Mouse (Mus musculus) forelimb bud, embryonic 11.5 days (tissue): ENCODE results near the gene Them4.
"Not testable (repeated sequence)": the region's sequence is repeated elsewhere in the genome, so short reads cannot be mapped to it uniquely, and the experiment has no call there.

Experiments used
- DNase-seq: peaks from one replicate; pipeline ENCODE4 v3.0.0-alpha.2; 2012; ENCODE audit warnings: low read depth, low spot score

Them4 gene

DNA sequence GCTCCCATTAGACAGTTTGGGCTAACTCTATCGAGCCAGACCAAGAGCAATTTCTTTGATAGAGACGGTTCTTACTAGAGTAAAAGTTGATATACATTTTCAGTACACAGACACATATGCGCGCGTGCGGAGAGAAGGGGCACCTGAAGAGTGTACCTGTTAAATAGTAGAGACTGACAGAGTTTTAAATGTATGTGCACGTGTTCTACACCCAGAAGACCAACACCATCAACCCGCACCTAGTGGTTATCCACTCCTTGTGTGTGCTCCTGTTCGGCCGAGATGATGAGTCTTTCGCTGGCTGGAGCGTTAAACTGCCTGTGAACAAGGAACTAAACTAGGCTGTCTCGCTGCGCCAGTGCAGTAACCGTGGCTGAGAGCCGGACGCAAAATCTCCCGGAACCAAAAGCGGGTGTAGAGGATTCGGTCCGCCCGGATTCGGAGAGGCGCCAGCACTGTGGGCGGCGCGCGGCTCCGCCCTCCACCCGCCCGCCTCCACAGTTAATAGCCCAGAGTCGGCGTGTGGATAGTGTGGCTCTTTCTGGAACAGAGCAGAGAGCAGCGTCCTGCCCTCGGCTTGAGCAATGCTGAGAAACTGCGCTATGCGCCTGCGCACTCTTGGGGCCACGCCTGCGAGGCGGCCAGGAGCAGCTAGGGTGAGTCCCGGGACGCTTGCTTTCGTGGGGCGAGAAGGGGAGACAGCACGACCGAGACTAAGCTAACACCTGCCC is at the start of gene Them4:
Gene Them4, plus strand, starts transcription at position 457 of the 731 bp plus-strand sequence.
- DNase-seq: peak; percentile 94

- peak; percentile 1 for DNase-seq
Observed at GRCm38 (mm10) chr3:94260598-94260997, 49.3 kb upstream of the Them4 start.

DNA sequence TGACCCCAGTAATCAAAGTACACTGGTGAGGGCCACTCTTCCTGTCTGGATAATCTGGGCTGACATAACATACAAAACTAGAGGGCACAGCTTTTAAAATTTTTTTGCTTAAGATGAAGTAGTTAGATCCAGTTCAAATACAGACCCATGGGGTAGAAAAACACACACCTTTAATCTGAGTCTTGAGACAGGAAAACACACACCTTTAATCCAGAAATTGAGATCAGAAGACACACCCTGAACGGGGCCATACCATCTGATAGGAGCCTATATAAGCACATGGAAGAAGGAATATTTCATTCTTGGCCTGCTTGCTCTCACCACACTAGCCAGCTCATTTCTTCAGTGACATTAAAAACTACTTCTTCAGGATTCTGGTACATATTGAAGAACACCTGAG is 46.2 kb upstream of the Them4 start, which contains the start of gene Gm4778:
Gene Gm4778, plus strand, starts transcription at position 301 of the 400 bp plus-strand sequence.
- not testable (repeated sequence) for DNase-seq

GRCm38 (mm10) chr3:94275991-94276390 is 33.9 kb upstream of the Them4 start:
- no peak for DNase-seq

DNA sequence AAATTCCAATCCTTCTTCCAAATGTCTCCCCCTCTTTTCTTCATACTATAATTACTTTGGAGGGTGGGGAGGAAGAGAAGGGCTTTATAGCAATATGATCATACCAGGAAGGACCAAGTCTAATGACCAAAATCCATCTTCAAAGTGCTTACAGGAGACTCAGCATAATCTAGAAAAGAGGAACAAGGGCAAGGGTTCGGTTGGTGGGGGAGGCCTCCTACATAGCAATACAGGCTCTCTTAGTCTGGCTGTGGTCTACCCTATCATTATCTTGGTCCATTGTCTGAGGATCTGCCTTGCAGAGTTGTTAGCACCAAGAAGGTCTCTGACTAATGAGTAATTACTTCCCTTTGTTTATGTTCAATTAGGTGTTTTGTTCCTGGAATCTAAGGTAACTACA is 4.4 kb upstream of the Them4 start:
- no peak for DNase-seq

DNA sequence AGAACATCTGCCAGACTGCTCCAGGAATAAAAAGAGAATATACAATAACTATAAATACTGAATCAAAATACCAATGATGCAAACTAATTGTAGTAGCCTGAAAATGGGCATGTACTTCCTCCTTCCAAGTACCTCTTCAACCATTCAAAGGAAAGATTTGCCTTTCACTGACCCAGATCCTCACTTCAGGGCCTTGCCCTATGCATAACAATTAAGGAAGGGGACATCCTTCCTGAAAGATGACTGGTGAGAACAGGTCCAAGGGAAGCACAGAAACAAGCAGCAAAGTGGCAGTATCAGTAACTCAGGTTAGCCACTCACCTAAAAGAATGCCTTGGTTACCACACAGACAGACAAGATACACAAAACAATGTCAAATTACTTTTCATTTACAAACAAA is 2.9 kb upstream of the Them4 start:
- DNase-seq: no peak

- no peak for DNase-seq
Observed at GRCm38 (mm10) chr3:94310491-94310890, 602 bp downstream of the Them4 start.

DNA sequence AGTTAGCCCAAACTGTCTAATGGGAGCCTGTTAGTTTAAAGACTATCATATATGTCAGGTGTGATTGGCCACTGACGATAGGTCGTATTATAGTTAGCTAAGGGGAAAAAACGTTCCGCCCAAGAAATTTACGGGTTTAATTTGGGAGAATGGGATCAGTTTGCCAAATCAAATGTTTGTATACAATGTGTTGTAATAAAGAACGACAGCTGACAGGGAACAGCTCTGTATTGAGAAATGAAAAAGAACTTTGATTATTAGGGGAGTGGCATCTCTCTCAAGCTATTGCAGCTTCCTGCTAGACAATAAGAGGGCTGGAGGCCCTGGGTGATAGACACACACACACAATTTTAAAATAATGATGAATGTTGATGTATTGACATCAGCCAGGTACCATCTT is 1.0 kb downstream of the Them4 start:
- DNase-seq: no peak

DNA sequence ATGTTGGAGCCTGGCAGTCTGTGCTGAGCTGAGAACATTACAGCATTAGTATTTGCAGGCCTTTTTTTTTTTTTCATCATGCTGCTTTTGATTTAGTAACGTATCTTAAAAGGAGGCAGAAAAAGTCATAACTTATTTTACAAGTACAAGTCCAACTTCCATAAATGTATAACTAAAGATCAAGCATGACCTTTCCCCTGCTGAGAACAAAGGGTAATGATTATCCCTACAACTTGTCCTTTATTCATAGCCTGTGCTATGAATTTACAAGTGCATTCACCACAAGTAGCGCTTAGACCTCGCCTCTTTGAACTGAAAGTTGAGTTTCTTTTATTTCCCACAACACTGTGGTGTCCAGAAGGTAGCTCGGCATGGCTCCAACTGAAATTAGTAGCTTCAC is 1.5 kb downstream of the Them4 start:
- DNase-seq: no peak

DNA sequence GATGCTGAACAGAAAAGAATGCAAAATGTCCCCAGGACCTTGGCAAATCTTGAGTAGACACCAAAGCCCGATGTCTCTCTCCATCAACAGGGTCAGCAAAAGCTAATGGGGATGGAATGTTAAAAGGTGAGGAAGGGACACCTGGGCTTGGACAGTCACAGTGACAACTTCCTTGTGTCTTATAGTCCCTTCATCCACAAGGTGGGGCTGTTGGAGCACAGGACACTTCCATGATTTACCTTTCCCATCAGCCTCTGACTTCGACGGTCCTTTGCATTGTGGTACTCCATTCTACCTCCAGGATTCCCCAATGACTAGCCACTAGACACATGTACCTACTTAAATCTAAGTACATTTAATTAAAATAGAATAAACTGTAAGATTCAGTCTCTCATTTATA is 18.8 kb downstream of the Them4 start:
- no peak for DNase-seq

GRCm38 (mm10) chr3:94334442-94334841 is 24.6 kb downstream of the Them4 start:
- DNase-seq: no peak

DNA sequence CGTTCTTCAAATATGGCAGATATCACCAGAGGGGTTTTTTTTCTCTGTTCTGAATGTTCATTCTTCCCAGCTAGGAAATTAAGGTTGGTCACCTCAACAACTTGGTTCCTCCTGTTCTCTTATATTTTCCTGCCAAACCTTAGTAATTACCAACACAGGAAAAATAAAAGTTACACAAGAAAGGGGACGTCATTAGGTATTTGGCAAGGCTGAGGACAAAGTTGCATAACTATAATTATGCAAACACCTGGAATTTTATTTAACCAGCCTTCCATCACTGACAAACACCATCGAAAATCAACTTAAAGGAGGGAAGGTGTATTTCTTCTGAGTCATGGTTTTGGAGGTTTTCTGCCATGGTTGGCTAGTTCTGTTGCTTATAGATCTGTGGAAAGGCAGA is 28.6 kb downstream of the Them4 start:
- no peak for DNase-seq

DNA sequence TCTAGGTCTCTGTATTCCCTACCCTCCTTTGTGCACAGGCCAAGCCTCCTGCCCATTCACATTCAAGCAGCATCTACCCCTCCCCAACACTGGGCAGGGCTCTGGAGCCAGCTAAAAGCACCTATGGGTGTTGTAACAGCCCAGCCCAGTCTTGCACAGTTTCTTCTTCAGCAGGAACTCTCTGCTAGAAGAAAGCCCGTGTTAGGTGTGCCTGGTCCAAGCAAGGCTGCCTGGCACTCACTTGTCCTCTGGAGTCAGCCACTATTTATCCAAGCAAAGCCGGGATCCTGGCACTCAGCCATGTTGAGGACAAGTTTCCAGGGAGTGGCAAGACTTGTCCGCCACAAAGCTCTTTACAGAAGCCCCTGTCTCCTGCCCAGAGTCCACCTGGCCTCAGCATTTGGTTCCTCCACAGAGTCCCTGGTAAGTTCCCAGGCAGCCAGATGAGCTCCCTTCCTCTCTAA is 32.1 kb downstream of the Them4 start, which contains the start of gene Them5:
Gene Them5, plus strand, starts transcription at position 141 of the 464 bp plus-strand sequence.
- no peak for DNase-seq

DNA sequence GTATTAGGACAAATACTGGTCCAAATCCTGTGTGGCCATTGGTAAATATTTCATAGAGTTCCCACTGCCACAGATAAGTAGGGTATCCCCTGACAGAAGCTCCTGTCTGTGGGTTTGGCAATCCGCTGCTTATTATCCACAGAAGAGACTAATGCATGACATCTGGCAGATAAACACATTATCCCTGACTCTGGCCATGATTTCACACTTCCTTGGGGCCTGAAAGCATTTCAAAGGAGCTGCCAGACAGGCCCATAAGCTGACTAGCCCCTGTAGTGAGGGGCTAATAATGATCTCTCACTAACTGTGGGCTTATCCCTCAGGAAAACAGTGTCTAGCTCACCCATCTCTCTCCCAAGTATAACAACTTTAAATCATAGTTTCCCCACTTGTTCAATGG is 32.7 kb downstream of the Them4 start:
- no peak for DNase-seq

GRCm38 (mm10) chr3:94344182-94344581 is 34.3 kb downstream of the Them4 start:
- DNase-seq: no peak

DNA sequence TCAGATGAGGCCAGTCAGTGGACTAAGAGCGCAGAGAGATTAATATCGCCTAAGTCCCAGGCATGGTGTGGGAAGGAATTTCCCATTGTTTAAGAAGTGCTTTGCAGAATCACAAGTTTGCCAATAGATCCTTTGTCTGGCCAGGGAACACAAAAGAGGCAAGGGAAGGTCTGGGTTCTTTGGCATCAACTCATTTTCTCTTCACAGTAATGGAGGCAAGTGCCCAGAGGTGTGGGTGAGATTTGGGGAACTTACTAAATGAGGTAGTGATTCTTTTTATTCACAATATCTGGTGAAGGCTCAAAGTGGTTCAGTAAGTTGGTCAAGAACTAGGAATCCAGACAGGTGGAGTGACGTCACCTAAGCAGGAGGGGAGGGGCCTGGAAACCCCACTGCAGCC is 35.0 kb downstream of the Them4 start:
- no peak for DNase-seq

GRCm38 (mm10) chr3:94348146-94348545 is 38.3 kb downstream of the Them4 start:
- no peak for DNase-seq

GRCm38 (mm10) chr3:94360812-94361211 is 50.9 kb downstream of the Them4 start:
- no peak for DNase-seq

DNA sequence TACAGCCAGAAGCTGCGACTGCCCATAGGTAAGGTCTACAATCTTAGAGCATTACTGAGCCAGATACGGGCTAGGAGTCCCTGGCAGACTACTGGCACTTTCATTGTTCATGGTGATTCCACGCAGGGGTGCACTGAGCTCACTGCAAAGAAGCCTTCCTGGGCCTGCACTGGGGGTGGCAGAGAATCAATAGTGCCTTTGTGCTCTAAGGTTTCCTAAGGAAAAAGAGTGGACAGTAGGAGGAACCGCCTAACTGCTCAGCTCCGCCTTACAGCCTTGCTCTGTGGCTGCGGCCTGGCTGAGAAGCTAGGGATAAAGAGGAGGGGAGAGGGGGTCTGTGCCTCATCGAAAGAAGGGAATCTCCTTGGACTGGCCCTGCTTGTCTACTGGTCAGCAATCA is 52.2 kb downstream of the Them4 start, which contains the start of gene C2cd4d:
Gene C2cd4d, plus strand, starts transcription at position 301 of the 400 bp plus-strand sequence.
- no peak for DNase-seq

DNA sequence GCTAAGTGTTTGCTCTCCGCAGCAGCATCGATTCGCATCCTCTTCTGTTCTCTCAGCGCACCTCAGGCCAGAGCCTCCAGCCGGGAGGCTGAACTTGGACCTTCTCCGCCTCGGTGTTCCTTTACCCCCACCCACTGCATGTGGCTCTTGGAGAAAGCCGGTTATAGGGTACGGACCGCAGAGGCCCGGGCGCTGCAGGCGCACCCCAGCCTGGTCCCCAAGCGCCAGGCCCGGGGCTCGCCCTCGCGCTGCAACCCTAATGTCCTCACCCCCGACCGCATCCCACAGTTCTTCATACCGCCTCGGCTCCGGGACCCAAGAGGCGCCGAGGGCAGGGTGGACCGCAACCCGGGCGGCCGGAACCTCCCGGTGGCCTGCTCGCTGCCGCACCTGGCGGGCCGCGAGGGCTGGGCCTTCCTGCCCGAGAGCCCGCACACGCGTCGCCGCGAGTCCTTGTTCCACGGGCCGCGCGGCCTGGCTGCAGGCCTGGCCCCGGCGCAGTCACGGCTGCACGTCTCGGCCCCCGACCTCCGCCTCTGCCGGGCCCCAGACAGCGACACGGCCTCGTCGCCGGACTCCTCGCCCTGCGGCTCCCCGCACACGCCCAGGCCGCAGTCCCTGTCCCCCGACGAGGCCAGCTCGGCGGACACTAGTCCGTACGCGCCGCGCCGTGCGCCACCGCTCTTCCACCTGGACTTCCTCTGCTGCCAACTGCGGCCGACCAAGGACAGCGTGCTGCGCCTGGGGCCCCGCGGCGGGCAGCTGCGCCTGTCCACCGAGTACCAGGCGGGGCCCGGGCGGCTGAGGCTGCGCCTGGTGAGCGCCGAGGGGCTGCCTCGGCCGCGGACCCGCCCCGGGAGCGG is 53.6 kb downstream of the Them4 start:
- no peak for DNase-seq

GRCm38 (mm10) chr3:94364154-94364526 is 54.3 kb downstream of the Them4 start:
- no peak for DNase-seq

- DNase-seq: peak; percentile 85
Observed at GRCm38 (mm10) chr3:94366761-94367160, 56.9 kb downstream of the Them4 start.

- no peak for DNase-seq
Observed at GRCm38 (mm10) chr3:94367511-94367910, 57.6 kb downstream of the Them4 start.
